Mouse (Mus musculus): ENCODE data around the gene Dock3.

- no peak for TF ChIP-seq CTCF (conservative IDR thresholded peaks at IDR 0.05; ENCODE audit: insufficient read depth, insufficient read length, low read depth, low read length)
- no peak for TF ChIP-seq POLR2A (IDR thresholded peaks at IDR 0.05; ENCODE audit: low read depth, low read length)
Observed at GRCm38 (mm10) chr9:107003187-107003586, 228.5 kb downstream of the Dock3 start.
